Mouse (Mus musculus): ENCODE measurements around the gene Nhsl2. TPM values are rescaled to one million over a fixed set of nuclear protein-coding genes. Genes with fewer than 3 reads are reported as not detected.
A peak's percentile ranks its signal among the peaks of the same experiment; 100 is the strongest.

Gene Nhsl2
- polyA plus RNA-seq, 1 experiment = 0.41 TPM

- 60% methylated on average over 4 of the region's 4 CpGs for WGBS
- DNase-seq (ENCODE audit: low read depth, low spot score) = no peak
Measured at GRCm38 (mm10) chrX:101898341-101898740, 49.2 kb downstream of the Nhsl2 start.

GRCm38 (mm10) chrX:101901806-101902490, 52.8 kb downstream of the Nhsl2 start:
- WGBS = 66% methylated on average over 7 of the region's 7 CpGs
- DNase-seq (ENCODE audit: low read depth, low spot score) = no peak

- DNase-seq (ENCODE audit: low read depth, low spot score) = no peak
- 82% methylated on average over 4 of the region's 4 CpGs for WGBS
Measured at GRCm38 (mm10) chrX:101902597-101902996, 53.4 kb downstream of the Nhsl2 start.

- 57% methylated on average over 5 of the region's 5 CpGs for WGBS
Measured at GRCm38 (mm10) chrX:101907301-101907700, 58.1 kb downstream of the Nhsl2 start.

GRCm38 (mm10) chrX:101929131-101929530, 79.9 kb downstream of the Nhsl2 start:
- 74% methylated on average over 2 of the region's 2 CpGs for WGBS
- DNase-seq (ENCODE audit: low read depth, low spot score) = no peak

More at GRCm38 (mm10) chrX:101907301-101907700, 58.1 kb downstream of the Nhsl2 start:
- no peak for DNase-seq (ENCODE audit: low read depth, low spot score)

GRCm38 (mm10) chrX:101930301-101930700, 81.1 kb downstream of the Nhsl2 start:
- WGBS = 85% methylated on average over 6 of the region's 6 CpGs
- DNase-seq (ENCODE audit: low read depth, low spot score) = no peak

GRCm38 (mm10) chrX:101931016-101931415, 81.8 kb downstream of the Nhsl2 start:
- whole genome bisulfite sequencing = 86% methylated on average over 5 of the region's 5 CpGs

GRCm38 (mm10) chrX:101932244-101932643, 83.1 kb downstream of the Nhsl2 start:
- DNase-seq (ENCODE audit: low read depth, low spot score) = no peak
- 59% methylated on average over 7 of the region's 7 CpGs for WGBS

More at GRCm38 (mm10) chrX:101931016-101931415, 81.8 kb downstream of the Nhsl2 start:
- DNase-seq (ENCODE audit: low read depth, low spot score) = no peak

DNA sequence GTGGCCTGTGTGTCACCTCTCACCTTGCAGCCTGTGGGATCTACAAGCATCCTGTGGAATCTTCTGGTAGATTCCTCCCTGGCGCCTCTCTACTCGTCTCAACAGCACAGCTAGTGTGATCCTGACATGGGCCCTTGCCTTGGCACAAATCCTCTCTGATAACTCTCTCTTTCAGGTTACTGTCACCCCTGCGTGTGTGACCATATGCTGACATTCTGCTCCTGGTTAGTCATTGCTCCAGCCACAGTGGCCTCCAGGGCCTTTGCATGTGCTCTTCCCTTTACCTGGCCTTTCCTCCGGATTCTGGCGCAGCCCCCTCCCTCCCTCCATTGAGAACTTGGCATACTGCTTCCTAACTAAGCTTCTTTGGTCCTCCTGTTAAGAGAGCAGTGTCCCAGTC, 84.2 kb downstream of the Nhsl2 start:
- WGBS = 85% methylated on average over 5 of the region's 5 CpGs
- no peak for DNase-seq (ENCODE audit: low read depth, low spot score)

DNA sequence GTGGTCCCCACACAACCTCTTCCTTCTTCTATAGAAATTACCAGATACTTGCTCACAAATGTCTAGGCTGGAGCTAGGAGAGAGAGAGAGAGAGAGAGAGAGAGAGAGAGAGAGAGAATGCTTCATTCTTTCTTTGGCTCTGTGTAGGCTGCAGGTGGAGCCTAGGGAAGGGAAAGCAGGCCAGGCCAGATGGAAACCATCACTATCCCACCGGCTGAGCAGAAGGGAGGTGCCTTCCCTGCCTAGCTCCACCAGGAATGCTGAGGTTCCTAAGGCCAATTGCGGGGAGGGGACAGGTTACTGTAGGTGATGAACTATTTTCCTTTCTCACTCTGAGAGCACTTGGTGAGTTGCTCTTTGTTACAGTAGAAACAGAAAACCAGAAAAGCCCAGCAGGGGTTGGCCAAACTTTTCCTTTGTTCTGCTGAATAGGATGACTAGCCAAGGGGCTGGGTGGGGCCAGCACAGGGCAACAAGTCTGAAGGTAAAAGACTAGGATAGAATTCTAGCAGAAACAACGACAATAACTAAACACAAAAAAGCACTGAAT, 86.2 kb downstream of the Nhsl2 start:
- DNase-seq (ENCODE audit: low read depth, low spot score) = no peak
- WGBS = 53% methylated on average over 3 of the region's 3 CpGs

- WGBS = 86% methylated on average over 5 of the region's 5 CpGs
- no peak for DNase-seq (ENCODE audit: low read depth, low spot score)
Measured at GRCm38 (mm10) chrX:101939486-101939885, 90.3 kb downstream of the Nhsl2 start.

DNA sequence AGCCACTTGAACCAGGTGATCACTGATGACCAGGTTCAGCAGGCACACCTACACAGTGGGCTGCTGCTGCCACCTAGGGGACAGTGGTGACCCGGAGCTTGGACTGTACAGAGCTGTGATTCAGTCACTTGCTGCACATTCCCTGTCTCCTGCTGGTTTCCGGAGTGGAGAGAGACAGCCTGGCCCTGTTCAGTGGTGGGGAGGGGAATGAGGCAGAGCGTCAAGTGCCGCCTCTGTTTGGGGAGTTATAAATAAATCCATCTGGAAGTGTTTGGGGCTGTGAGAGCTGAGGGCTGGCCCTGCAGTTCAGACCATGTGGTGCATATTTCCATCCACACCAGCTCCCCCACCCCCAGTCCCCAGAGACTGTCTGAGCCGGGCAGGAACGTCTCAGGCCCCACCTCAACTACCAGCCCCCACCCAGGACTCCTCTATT, 93.3 kb downstream of the Nhsl2 start:
- no peak for DNase-seq (ENCODE audit: low read depth, low spot score)
- WGBS = 2% methylated on average over 6 of the region's 6 CpGs

- 68% methylated on average over 2 of the region's 2 CpGs for WGBS
- no peak for DNase-seq (ENCODE audit: low read depth, low spot score)
Measured at GRCm38 (mm10) chrX:101943743-101944142, 94.6 kb downstream of the Nhsl2 start.

- no peak for DNase-seq (ENCODE audit: low read depth, low spot score)
- WGBS = 80% methylated on average over 2 of the region's 2 CpGs
Measured at GRCm38 (mm10) chrX:101944761-101945330, 95.7 kb downstream of the Nhsl2 start.

DNA sequence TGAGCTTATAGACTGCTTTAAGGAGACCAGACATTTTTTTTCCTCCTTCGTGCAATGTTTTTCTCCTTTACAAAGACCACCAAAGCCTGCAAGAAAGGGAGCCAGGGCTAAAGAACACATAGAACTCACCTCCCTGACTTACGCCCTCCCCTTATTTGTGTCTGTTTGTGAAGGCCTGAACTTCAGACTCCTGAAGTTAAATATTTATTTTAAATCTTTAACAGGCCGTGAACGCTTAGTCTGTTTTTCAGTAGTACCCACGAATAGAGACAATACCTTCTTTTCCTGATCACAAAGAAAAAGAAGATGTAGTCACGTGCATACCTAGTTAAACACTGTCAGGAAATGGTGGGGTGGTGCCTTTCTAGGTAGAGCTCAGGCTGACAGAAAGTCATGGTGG, 103.3 kb downstream of the Nhsl2 start:
- WGBS = 44% methylated on average over 6 of the region's 6 CpGs
- DNase-seq (ENCODE audit: low read depth, low spot score) = no peak

DNA sequence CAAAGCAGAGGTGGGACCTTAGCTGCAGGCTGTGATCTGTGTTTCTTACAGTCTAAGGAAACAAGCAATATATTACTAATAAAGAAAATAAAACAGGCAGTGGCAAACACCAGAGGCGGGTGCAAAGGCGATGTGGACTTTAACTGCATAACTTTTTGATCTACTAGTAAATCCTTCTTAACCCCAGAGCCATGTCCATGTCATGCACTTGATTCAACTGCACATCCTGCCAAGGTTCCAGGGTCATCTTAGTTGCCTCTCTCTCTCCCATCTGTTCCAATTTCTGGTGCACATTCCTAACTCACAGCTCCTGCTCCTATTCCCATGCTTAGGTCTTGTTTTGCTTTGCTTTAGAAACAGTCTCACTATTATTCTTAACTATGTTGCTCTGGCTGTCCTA, 104.1 kb downstream of the Nhsl2 start:
- DNase-seq (ENCODE audit: low read depth, low spot score) = no peak
- WGBS = 73% methylated on average over 2 of the region's 2 CpGs

DNA sequence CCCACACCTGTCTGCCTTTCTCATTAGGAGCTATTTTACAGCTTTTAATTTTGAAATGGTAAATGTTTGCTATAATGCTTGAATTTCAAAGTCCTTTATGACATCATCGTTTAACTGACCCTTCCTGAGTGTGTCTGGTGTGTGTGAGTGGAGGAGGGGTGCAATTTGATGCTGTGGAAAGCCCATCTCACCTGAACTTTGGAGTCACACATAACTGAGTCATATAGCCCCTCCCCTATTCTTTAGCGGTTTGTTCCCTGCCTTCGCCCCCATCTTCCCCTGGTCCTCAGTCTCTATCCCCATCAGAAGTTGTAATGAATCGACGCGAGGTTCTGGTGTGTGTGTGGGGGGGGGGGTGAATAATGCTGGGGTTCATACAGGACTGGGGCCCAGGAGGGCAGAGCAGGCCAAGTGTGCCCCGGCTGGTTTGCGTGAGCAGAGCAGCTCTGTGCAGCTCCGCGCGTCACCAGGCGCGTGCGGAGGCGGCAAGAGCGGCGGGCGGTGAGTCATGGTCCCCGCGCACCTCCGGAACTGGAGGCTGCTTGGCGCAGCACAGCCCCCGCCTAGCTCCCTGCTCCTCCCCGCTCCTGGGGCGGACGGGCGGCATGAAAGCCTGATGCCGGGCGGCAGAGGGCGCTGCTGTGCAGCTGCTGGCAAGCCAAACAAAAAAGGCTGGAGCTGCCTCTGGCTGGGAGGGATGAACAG, 104.8 kb downstream of the Nhsl2 start:
- 12% methylated on average over 28 of the region's 30 CpGs for WGBS
- peak; percentile 24 for DNase-seq (ENCODE audit: low read depth, low spot score)

GRCm38 (mm10) chrX:101954492-101954851, 105.3 kb downstream of the Nhsl2 start:
- DNase-seq (ENCODE audit: low read depth, low spot score) = no peak
- 44% methylated on average over 6 of the region's 6 CpGs for WGBS

DNA sequence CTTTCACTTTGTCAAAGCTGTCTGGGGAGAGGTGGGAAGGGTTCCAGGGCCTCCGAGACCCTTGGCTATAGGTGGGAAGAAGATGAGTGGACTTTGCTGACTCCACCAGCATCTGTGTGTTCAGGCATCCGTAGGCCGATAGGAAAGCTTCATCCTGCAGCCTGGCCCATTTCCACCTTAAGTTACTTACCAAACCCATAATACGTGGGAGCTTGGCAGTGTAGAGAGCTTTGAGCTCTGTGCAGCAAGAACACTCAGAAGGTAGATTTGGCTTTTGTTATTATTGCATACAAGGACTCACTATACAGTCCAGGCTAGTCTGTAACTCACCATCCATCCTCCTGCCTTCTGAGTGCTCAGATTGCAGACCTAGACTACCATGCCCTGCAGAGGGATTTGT, 112.7 kb downstream of the Nhsl2 start:
- WGBS = 84% methylated on average over 4 of the region's 4 CpGs
- DNase-seq (ENCODE audit: low read depth, low spot score) = no peak

DNA sequence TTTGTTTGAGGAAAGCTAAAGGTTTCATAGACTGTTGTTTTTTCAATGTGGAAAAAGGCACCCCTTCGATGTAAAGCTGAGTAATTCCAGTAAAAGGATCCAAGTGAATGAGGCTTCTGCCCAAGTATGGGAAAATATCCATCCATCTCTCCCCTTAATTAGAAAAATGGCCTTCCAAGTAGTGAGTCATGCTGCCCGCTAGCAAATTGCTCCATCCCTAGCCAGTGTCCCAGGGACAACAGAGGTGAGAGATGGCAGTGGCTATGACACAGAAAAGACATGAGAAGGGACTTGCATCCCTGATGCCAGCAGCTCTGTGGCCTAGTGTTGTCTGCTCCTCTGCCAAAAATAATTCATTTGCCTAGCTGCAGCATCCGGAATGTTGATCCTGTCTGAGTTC, 114.5 kb downstream of the Nhsl2 start:
- no peak for DNase-seq (ENCODE audit: low read depth, low spot score)
- WGBS = 80% methylated on average over 3 of the region's 3 CpGs

- no peak for DNase-seq (ENCODE audit: low read depth, low spot score)
- WGBS = 62% methylated on average over 3 of the region's 3 CpGs
Measured at GRCm38 (mm10) chrX:101973028-101973427, 123.8 kb downstream of the Nhsl2 start.

Data from large intestine, adult 2 months (tissue).